ENCODE assay signal across 8 mouse cellular contexts in genomic region chr4:75278197-75279175, GRCm38 (mm10). TPM values are rescaled to one million over a fixed set of nuclear protein-coding genes. Genes with fewer than 3 reads are reported as not detected.
DNase-seq lines count a peak whose midpoint lies in the region; ATAC-seq lines count a peak whose summit lies in the region.

Dmac1 (minus strand) TSS chr4:75278305.

- peak within 1 kb of the TSS; percentile 91 for H3K9ac ChIP-seq in heart, embryonic 14.5 days (ENCODE audit: low read length)
- H3K9ac ChIP-seq in liver, embryonic 13.5 days, result peak within 1 kb of the TSS; percentile 84
- H3K9ac ChIP-seq in stomach, embryonic 16.5 days (ENCODE audit: low read length), result peak within 1 kb of the TSS; percentile 89

- peak within 1 kb of the TSS; percentile 88 for H3K4me2 ChIP-seq in heart, embryonic 14.5 days (ENCODE audit: low read length)
- H3K4me2 ChIP-seq in liver, embryonic 13.5 days, result peak within 1 kb of the TSS; percentile 79
- H3K4me2 ChIP-seq in stomach, embryonic 16.5 days (ENCODE audit: low read depth, low read length), result peak within 1 kb of the TSS; percentile 90

- DNase-seq in c-Kit-negative CD71-positive TER-119-positive erythroid progenitor cells, embryonic 14.5 days (ENCODE audit: low read depth, low spot score), result peak; percentile 83
- peak; percentile 78 for DNase-seq in fibroblast of lung, adult 2 months (ENCODE audit: low read depth)
- peak; percentile 96 for DNase-seq in kidney, postnatal 14 days
- DNase-seq in liver, embryonic 13.5 days, result peak; percentile 83
- peak; percentile 96 for DNase-seq in neural tube, embryonic 10.5 days (ENCODE audit: extremely low spot score, low spot score)

- peaks cover 0 to 2% of the 10 kb centered on the region in 2 experiments; a peak in 1 of 4 replicates for H3K4me1 ChIP-seq in heart, embryonic 14.5 days (ENCODE audit: control insufficient read depth in 2 of 2, insufficient read depth in 2 of 2, low read length in 2 of 2)
- peaks cover 9% of the 10 kb centered on the region; the same call in 1 of the 2 replicates for H3K4me1 ChIP-seq in liver, embryonic 13.5 days (replicated peaks)
- H3K4me1 ChIP-seq in stomach, embryonic 16.5 days (ENCODE audit: control insufficient read depth, insufficient read depth, low read length), result no peaks in the 10 kb centered on the region

- H3K27ac ChIP-seq in heart, embryonic 14.5 days (replicated peaks in 1 of 2; ENCODE audit: control insufficient read depth in 1 of 2, insufficient read depth in 1 of 2, low read depth in 2 of 2, low read length in 2 of 2), result no peak within 1 kb of the TSS; a peak in 1 of 4 replicates
- H3K27ac ChIP-seq in liver, embryonic 13.5 days, result peak within 1 kb of the TSS; percentile 59; the same call in 1 of the 2 replicates
- H3K27ac ChIP-seq in stomach, embryonic 16.5 days (ENCODE audit: low read length), result no peak within 1 kb of the TSS

- peak; percentile 83 for ATAC-seq in CD4-positive, CD25-positive, alpha-beta regulatory T cell, adult 4 months
- ATAC-seq in heart, embryonic 14.5 days (ENCODE audit: insufficient number of reproducible peaks, insufficient read depth, low FRiP score, low read depth), result peak; percentile 89
- peak; percentile 95 for ATAC-seq in liver, embryonic 13.5 days (ENCODE audit: low read depth)
- peak; percentile 95 for ATAC-seq in stomach, embryonic 16.5 days (ENCODE audit: insufficient read depth, low FRiP score)

- H3K9me3 ChIP-seq in heart, embryonic 14.5 days (ENCODE audit: control insufficient read depth, low read length), result no peaks in the 10 kb centered on the region
- no peaks in the 10 kb centered on the region for H3K9me3 ChIP-seq in liver, embryonic 13.5 days (replicated peaks)
- no peaks in the 10 kb centered on the region for H3K9me3 ChIP-seq in stomach, embryonic 16.5 days (replicated peaks; ENCODE audit: control insufficient read depth, low read length)

- no peaks in the 10 kb centered on the region for H3K27me3 ChIP-seq in heart, embryonic 14.5 days (ENCODE audit: control insufficient read depth, insufficient read depth, low read length)
- H3K27me3 ChIP-seq in liver, embryonic 13.5 days, result no peaks in the 10 kb centered on the region
- no peaks in the 10 kb centered on the region for H3K27me3 ChIP-seq in stomach, embryonic 16.5 days (ENCODE audit: control insufficient read depth, insufficient read depth, low read length)

- H3K4me3 ChIP-seq in heart, embryonic 14.5 days (ENCODE audit: control insufficient read depth in 1 of 2, insufficient read depth in 1 of 2, low read depth in 1 of 2, low read length in 2 of 2), result peak within 1 kb of the TSS; percentile 83 to 95
- H3K4me3 ChIP-seq in liver, embryonic 13.5 days (replicated peaks), result peak within 1 kb of the TSS; percentile 84
- peak within 1 kb of the TSS; percentile 86 for H3K4me3 ChIP-seq in stomach, embryonic 16.5 days (replicated peaks; ENCODE audit: low read length)

- WGBS in heart, embryonic 14.5 days, result 17% methylated on average over 23 of the region's 23 CpGs
- WGBS in liver, embryonic 13.5 days (ENCODE audit: insufficient replicate concordance), result 5% methylated on average over 23 of the region's 23 CpGs
- WGBS in stomach, embryonic 16.5 days, result 16% methylated on average over 23 of the region's 23 CpGs

- H3K36me3 ChIP-seq in heart, embryonic 14.5 days (ENCODE audit: control insufficient read depth, insufficient read depth, low read length), result peaks cover 14% of the 10 kb centered on the region; the same call in 1 of the 2 replicates
- H3K36me3 ChIP-seq in liver, embryonic 13.5 days, result peaks cover 5% of the 10 kb centered on the region
- peaks cover 14% of the 10 kb centered on the region for H3K36me3 ChIP-seq in stomach, embryonic 16.5 days (ENCODE audit: control insufficient read depth, insufficient read depth, low read length)

RNA-seq across cellular contexts. Expression of gene Dmac1, which starts in this region (rescaled TPM):
- polyA plus RNA-seq in CD4-positive, CD25-positive, alpha-beta regulatory T cell, adult 4 months (2017; shearing (Covaris generic)), result 10 to 100 TPM; 59.0 to 64.7 TPM
- polyA plus RNA-seq in heart, embryonic 14.5 days (2014; fragmentation: Nextera tagmentation; extraction: Ambion mirVana), result 109 and 111 TPM in 2 replicates
- 80.4 and 80.8 TPM in 2 replicates for polyA plus RNA-seq in liver, embryonic 13.5 days (2015; fragmentation: Nextera tagmentation; extraction: Ambion mirVana)
- 111 and 116 TPM in 2 replicates for polyA plus RNA-seq in stomach, embryonic 16.5 days (2015; fragmentation: Nextera tagmentation; extraction: Ambion mirVana)
